Mouse (Mus musculus) retina, postnatal 1 day (tissue): Measurements from ENCODE around the gene Ccnf.

Experiments
- DNase-seq: peaks from one replicate; pipeline ENCODE4 v3.0.0-alpha.2; 2012

Gene Ccnf

DNA sequence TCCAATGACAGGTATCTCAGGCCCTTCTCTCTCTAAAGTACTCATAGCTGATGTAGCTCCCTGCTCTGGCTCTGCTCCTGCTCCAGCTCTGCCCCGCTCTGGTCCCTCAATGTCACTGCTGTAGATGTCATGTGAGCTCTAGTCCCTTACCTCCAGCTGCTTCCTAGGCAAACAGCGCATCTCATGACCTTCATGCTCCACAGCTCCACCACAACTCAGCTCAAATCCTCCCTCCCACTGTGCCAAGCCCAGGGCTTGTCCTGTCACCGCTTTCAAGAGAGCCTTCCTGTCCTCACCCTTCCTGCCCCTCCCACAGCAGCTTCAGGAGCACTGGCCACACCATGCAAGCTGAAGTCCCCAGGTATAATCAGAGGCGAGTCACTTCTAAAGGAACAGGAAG, 51.5 kb downstream of the Ccnf start:
- DNase-seq: no peak

DNA sequence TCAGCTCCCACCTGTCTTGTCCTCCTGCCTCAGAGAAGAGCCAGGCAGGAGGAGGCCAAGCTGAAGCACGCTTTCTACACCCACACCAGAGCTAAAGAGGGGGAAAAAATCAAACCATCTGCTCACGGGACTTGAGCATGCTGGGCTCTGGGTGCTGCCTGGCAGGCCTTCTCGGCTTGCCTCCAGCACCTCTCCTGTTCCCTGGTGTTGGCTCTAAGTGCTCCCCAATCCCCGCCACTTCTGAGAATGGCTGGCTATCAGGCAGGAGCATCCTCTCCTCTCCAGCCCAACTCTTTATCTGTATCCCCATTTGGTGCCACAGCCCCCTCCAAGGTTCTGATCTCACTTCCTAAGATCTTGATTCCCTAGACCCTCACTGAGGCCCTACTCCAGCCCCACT, 52.0 kb downstream of the Ccnf start:
- DNase-seq: no peak

DNA sequence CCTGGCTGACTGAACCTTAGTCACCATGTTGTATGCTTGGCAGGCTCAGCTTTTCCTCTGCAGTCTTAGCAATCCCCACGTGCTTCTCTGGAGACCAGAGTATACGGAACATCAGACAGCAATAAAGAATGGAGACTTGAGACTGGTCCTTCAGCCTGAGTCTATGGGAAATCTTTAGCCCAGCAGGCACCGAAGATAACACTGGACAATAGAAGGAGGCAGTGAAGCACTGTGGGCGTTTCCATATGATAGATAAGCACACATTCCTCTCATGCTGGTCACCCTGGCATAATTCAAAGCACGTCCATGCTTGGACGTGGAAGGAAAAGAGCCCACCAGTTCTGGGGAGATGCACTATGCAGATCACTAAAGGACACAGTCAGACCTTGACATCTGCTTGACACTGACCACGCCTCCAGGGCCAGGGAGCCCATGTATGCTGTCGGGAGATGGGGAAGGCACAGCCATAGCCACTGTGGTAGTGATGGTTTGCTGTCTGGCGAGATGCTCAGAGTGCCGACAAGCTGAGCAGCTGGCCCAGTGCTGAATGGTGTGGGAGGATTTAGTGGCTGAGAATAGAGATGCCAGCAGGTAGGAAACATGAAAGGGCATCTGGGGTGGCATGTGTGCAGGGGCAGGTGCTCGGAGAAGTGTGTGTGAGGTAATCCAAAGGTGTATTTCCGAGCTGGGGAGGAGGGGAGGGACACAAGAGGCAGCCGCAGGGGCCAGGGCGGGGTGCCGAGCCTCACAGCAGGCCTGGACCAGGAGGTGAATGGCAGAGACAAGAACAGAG, 54.1 kb downstream of the Ccnf start:
- DNase-seq: no peak

DNA sequence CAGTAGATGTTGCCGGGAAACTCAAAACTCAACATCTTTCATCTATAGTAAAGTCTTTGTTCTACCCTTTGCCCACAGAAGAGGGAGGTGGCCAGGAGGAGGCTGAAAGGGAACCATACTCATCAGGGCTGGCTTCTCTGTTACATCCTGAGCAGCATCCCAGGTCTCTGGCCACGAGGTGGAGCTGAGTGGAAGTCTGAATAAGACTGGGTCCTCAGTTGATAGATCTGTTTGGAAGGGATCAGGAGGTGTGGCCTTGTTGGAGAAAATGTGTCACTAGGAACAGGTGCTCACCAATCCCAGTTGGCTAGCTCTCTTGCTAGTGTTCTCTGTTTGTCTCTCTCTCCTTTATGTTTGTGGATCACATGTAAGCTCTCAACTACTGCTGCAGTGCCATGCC, 55.9 kb downstream of the Ccnf start:
- DNase-seq: no peak

DNA sequence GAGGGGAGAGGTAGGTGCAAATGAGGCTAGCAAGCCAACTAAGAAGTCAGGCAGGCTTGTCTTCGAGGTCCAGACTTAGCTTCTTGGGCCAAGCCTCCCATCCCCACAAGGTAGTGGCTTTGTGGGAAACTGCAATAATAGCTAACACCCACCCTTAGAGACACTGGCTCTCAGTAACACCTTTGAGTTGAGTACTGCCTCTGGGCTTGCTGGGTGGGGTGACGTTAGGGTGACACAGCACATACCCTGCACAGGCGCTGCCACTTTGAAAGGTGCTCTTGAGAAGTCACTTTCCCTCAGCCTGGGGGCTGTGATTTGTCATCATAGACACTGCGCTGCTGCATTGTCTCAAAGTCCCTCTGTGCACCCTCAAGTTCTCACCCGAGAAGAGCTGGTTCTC, 57.5 kb downstream of the Ccnf start:
- DNase-seq: no peak

DNA sequence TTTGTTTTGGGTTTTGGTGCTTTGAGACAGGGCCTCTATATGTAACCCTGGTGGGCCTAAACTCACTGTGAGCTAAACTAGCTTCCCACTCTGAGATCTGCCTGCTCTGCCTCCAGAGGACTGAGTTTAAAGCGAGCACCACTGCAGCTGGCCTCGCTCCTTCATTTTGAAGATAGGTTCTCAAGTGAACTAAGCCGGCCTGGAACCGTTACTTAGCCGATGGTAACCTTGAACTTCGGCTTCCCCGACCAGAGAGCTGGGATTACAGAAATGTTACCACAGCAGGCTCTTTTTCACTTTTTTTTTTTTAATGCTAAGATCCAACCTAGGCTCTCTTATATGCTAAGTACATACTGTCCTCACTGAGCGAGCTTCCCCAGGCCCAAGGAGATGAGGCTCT, 58.0 kb downstream of the Ccnf start:
- no peak for DNase-seq

DNA sequence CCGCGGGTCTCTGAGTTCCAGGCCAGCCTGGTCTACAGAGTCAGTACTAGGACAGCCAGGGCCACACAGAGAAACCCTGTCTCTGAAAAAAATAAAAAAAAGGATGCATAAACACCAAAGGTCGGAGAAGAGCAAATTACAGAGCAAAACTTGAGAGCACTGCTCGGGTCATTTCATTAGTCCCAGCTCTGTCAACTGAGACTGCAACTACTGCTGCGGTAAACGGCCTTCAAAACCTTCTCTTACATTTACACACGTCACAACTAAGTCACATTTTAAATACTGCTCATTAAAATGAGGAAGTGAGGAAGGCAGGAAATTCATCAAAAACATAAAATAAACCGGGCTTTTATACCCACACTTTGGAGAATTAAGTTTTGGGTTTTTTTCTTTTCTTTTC, 58.4 kb downstream of the Ccnf start:
- DNase-seq: no peak

DNA sequence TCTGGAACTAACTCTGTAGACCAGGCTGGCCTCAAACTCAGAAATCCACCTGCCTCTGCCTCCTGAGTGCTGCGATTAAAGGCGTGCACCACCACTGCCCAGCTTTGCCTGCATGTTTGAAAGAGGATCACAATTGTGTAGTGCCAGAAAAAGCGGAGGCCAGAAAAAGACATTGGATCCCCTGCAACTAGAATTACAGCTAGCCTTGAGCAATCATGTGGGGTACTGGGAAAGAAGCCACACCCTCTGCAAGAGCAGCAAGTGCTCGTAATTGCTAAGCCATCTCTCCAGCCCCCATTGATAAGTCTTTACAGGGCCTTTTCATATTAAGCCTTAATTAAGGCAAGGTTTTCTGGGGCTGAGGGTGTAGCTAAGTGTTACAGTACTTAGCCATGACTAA, 59.8 kb downstream of the Ccnf start:
- no peak for DNase-seq

DNA sequence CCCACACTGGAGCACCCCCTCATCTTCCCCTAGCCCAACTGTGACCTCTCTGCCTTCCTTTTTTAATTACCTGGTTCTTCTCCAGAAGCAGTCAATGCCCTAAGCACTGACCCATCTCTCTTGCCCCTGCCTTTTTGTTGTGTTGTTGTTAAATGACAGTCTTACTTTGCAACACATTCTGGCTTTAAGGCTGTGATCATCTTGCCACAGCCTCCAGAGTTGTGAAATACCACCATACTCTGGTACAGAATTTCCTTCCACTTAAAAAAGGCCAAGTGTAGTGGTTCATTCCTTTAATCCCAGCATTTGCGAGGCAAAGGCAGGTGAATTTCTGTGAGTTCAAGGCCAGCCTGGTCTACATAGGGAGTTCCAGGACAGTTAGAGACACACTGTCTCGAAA, 60.4 kb downstream of the Ccnf start:
- no peak for DNase-seq

DNA sequence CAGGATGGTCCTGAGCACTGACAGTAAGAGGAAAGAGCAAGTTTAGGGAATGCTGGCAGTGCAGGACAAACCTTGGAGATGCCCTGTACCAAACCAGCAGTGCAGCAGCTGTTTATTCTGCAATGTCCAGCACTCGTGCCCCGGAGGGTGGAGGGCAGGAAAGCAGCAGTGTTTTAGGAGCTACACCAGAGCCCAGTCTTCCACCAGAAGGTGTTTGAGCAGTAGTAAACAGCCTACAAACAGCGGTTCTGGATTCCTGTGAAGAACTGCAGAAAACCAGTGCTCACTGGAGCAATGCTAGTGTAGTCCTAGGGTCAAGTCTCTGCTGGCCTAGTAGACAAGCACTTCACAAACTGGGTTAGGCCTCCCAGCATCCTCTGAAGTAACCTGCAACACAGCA, 77.0 kb downstream of the Ccnf start:
- DNase-seq: no peak

DNA sequence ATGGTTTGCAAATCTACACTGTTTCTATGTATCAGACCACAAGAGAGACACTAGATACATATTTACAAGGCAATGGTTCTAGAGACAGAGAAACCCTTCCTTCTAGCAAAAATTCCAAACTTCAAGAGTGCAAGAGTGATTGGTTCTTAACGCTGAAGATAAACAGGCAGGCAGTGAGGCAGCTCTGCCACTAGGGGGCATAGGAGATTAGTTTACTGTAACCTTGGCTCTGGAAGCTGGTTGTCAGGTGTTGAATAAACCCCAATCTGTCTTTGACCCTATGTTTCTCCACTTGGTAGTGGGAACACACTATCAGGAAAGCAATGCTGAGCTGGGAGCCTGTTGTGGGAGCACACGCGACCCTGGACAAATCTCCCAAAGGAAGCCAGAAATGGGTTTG, 77.9 kb downstream of the Ccnf start:
- peak; percentile 80 for DNase-seq
